Mouse (Mus musculus): ENCODE data around the gene Nkiras2. TPM values are rescaled to one million over a fixed set of nuclear protein-coding genes. Genes with fewer than 3 reads are reported as not detected.
"Not testable (repeated sequence)": the region's sequence is repeated elsewhere in the genome, so short reads cannot be mapped to it uniquely, and the experiment has no call there.

Gene Nkiras2
- polyA plus RNA-seq, 1 experiment from 2014 or later: 111 TPM

DNA sequence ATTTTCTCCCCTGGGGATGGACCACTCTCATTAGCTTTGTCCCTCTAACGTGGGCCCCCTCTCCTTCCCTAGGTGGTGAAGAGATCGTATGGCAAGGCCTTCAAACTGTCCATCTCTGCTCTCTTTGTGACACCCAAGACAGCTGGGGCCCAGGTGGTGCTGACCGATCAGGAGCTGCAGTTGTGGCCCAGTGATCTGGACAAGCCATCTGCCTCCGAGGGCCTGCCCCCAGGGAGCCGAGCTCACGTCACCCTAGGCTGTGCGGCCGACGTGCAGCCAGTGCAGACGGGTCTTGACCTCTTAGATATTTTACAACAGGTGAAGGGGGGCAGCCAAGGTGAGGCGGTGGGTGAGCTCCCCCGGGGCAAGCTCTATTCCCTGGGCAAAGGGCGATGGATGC, 38.8 kb upstream of the Nkiras2 start:
- H3K9me3 ChIP-seq: no peaks in the 10 kb centered on the region
- H3K4me2 ChIP-seq: no peak overlapping the region
- H3K27me3 ChIP-seq (replicated peaks): no peaks in the 10 kb centered on the region
- H3K27ac ChIP-seq: no peak overlapping the region
- no peak overlapping the region for H3K4me3 ChIP-seq
- no peak for ATAC-seq (replicated peaks)
- no peak overlapping the region for H3K9ac ChIP-seq
- 92% methylated on average over 13 of the region's 13 CpGs for WGBS
- peaks cover 10% of the 10 kb centered on the region for H3K4me1 ChIP-seq
- peaks cover 51% of the 10 kb centered on the region for H3K36me3 ChIP-seq (replicated peaks)

DNA sequence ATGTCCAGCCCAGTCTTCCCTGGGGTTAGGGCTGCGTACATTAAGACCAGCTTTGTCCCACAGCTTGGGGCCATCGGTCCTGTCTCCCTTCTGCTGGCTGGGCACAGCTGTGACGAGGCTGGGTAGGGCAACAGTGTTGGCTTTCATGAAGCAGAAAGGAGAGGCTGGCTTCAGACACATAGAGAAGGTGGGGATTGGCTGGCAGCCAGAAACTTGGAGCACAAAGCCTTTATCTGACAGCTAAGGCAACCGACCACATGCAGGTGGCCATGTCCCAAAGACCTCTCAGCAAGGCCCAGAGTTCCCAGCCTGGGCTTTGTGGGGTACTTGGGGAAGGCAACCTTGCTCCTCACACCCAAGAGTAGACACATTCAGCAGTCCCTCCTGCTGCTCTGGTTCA, 37.3 kb upstream of the Nkiras2 start:
- Histone ChIP-seq H3K27ac (no peak overlapping the region), H3K4me1 (no peaks in the 10 kb centered on the region), H3K27me3 (replicated peaks) (no peaks in the 10 kb centered on the region), H3K36me3 (replicated peaks) (peaks cover 66% of the 10 kb centered on the region), H3K4me3 (no peak overlapping the region), H3K9ac (no peak overlapping the region), H3K4me2 (no peak overlapping the region), H3K9me3 (no peaks in the 10 kb centered on the region)
- no peak for ATAC-seq (replicated peaks)
- WGBS: 63% methylated on average over 4 of the region's 4 CpGs

DNA sequence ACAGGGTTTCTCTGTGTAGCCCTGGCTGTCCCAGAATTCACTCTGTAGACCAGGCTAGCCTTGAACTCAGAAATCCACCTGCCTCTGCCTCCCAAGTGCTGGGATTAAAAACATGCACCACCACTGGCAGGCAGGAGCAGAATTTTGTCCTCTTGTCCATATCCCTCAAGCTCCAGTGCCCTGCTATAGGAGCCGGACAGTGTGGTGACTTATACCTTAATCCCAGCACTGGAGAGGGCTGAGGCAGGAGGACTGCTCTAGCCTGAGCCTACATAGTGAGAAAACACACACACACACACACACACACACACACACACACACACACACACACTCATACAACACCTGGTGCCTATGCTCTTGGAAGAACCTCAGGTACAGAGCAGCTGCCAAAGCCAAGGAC, 36.6 kb upstream of the Nkiras2 start:
- not testable (repeated sequence) for H3K4me1 ChIP-seq; H3K9me3 ChIP-seq; H3K27ac ChIP-seq; H3K27me3 ChIP-seq (replicated peaks); H3K4me3 ChIP-seq; ATAC-seq (replicated peaks); H3K9ac ChIP-seq; H3K4me2 ChIP-seq
- WGBS: 89% methylated on average over 1 of the region's 1 CpGs
- peaks cover 70% of the 10 kb centered on the region for H3K36me3 ChIP-seq (replicated peaks)

DNA sequence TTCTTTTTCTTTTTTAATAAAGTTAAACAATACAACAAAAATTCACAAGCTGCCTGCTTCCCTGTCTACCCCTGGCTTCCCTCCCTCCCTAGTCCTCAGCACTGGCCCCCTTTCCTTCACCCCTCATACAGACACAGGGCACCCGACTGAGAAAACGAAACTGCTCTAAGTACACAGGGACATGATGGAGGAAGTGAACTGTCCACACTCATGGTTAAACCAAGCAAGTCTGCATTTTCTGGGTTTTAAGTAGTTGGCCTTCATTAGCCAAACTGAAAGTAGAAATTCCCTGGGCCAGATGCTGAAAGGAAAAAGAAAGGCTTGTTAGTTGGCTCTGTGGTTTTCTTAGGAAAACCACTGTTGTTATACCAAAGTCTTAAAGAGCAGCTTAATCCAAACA, 36.2 kb upstream of the Nkiras2 start:
- no peak overlapping the region for H3K4me3 ChIP-seq
- H3K27me3 ChIP-seq (replicated peaks): no peaks in the 10 kb centered on the region
- no peak overlapping the region for H3K4me2 ChIP-seq
- H3K9me3 ChIP-seq: no peaks in the 10 kb centered on the region
- WGBS: 90% methylated on average over 2 of the region's 2 CpGs
- H3K4me1 ChIP-seq: no peaks in the 10 kb centered on the region
- peaks cover 70% of the 10 kb centered on the region for H3K36me3 ChIP-seq (replicated peaks)
- H3K9ac ChIP-seq: no peak overlapping the region
- H3K27ac ChIP-seq: no peak overlapping the region
- ATAC-seq (replicated peaks): no peak

- Histone ChIP-seq H3K27ac (no peak overlapping the region), H3K36me3 (replicated peaks) (peaks cover 76% of the 10 kb centered on the region), H3K9ac (no peak overlapping the region), H3K9me3 (no peaks in the 10 kb centered on the region), H3K4me2 (no peak overlapping the region), H3K4me3 (no peak overlapping the region), H3K27me3 (replicated peaks) (no peaks in the 10 kb centered on the region), H3K4me1 (no peaks in the 10 kb centered on the region)
- WGBS: 85% methylated on average over 7 of the region's 7 CpGs
- ATAC-seq (replicated peaks): no peak
Measured at GRCm38 (mm10) chr11:100584561-100584961, 34.5 kb upstream of the Nkiras2 start.

- no peak overlapping the region for H3K27ac ChIP-seq
- no peak overlapping the region for H3K4me2 ChIP-seq
- H3K9me3 ChIP-seq: no peaks in the 10 kb centered on the region
- 97% methylated on average over 3 of the region's 3 CpGs for WGBS
- H3K9ac ChIP-seq: no peak overlapping the region
- H3K36me3 ChIP-seq (replicated peaks): peaks cover 82% of the 10 kb centered on the region
- H3K4me3 ChIP-seq: no peak overlapping the region
- no peak for ATAC-seq (replicated peaks)
- H3K4me1 ChIP-seq: no peaks in the 10 kb centered on the region
- H3K27me3 ChIP-seq (replicated peaks): no peaks in the 10 kb centered on the region
Measured at GRCm38 (mm10) chr11:100585148-100585547, 33.9 kb upstream of the Nkiras2 start.

DNA sequence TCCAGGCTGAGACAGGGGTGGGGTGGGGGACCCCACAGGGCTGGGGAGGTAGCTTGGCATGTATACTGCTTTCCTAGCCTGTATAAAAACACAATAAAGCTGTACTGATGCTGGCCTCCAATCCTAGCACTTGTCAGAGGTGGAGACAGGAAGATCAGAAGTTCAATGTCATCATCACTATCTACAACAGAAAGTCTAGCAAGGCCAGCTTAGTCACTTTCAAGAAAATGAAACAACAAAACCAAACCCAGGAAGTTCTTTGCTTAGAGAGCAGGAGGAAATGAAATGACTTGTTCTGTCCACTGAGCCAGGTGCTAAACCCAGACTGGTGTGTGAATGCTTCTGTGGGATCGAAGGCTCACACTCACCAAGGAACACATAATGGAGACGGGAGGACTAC, 30.6 kb upstream of the Nkiras2 start:
- no peaks in the 10 kb centered on the region for H3K27me3 ChIP-seq (replicated peaks)
- H3K9me3 ChIP-seq: no peaks in the 10 kb centered on the region
- no peak for ATAC-seq (replicated peaks)
- H3K27ac ChIP-seq: no peak overlapping the region
- H3K4me2 ChIP-seq: no peak overlapping the region
- no peaks in the 10 kb centered on the region for H3K4me1 ChIP-seq
- WGBS: 98% methylated on average over 2 of the region's 2 CpGs
- no peak overlapping the region for H3K9ac ChIP-seq
- no peak overlapping the region for H3K4me3 ChIP-seq
- peaks cover 80% of the 10 kb centered on the region for H3K36me3 ChIP-seq (replicated peaks)

- WGBS: 88% methylated on average over 11 of the region's 11 CpGs
- H3K27me3 ChIP-seq (replicated peaks): no peaks in the 10 kb centered on the region
- no peaks in the 10 kb centered on the region for H3K9me3 ChIP-seq
- H3K4me3 ChIP-seq: no peak overlapping the region
- no peak overlapping the region for H3K9ac ChIP-seq
- H3K27ac ChIP-seq: no peak overlapping the region
- no peak for ATAC-seq (replicated peaks)
- H3K36me3 ChIP-seq (replicated peaks): peaks cover 56% of the 10 kb centered on the region
- H3K4me2 ChIP-seq: no peak overlapping the region
- no peaks in the 10 kb centered on the region for H3K4me1 ChIP-seq
Measured at GRCm38 (mm10) chr11:100592346-100593046, 26.5 kb upstream of the Nkiras2 start.

GRCm38 (mm10) chr11:100594608-100595007, 24.4 kb upstream of the Nkiras2 start:
- Histone ChIP-seq H3K27ac (no peak overlapping the region), H3K9ac (no peak overlapping the region), H3K4me2 (no peak overlapping the region), H3K4me3 (no peak overlapping the region), H3K36me3 (replicated peaks) (peaks cover 68% of the 10 kb centered on the region), H3K27me3 (replicated peaks) (no peaks in the 10 kb centered on the region), H3K4me1 (no peaks in the 10 kb centered on the region), H3K9me3 (no peaks in the 10 kb centered on the region)
- no peak for ATAC-seq (replicated peaks)
- WGBS: 94% methylated on average over 7 of the region's 7 CpGs

GRCm38 (mm10) chr11:100595533-100595932, 23.5 kb upstream of the Nkiras2 start:
- Histone ChIP-seq H3K4me2 (no peak overlapping the region), H3K36me3 (replicated peaks) (peaks cover 60% of the 10 kb centered on the region), H3K27me3 (replicated peaks) (no peaks in the 10 kb centered on the region), H3K4me3 (no peak overlapping the region), H3K4me1 (no peaks in the 10 kb centered on the region), H3K27ac (no peak overlapping the region), H3K9ac (no peak overlapping the region), H3K9me3 (no peaks in the 10 kb centered on the region)
- no peak for ATAC-seq (replicated peaks)
- WGBS: 79% methylated on average over 4 of the region's 4 CpGs

DNA sequence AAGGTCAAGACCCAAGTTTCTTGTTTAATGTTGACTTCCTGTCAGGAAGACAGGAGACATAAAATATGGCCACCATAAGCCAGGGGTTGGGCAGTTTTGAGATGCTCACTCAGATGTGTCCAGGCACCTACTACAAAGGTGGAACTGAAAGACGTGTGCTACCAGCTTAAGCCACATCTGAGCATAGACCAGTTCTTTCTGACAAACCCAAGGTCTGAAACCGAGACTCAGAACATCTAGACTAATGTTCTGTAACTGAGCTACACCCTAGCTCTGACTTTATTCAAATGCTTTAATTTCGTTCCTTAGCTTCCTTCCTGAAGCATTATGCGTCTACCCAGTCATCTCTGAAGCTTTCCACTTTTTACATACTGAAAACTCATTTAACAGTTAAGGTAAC, 21.0 kb upstream of the Nkiras2 start:
- Histone ChIP-seq H3K9me3 (no peaks in the 10 kb centered on the region), H3K4me3 (no peak overlapping the region), H3K4me1 (no peaks in the 10 kb centered on the region), H3K36me3 (replicated peaks) (peaks cover 37% of the 10 kb centered on the region), H3K27ac (no peak overlapping the region), H3K27me3 (replicated peaks) (no peaks in the 10 kb centered on the region), H3K9ac (no peak overlapping the region), H3K4me2 (no peak overlapping the region)
- ATAC-seq (replicated peaks): no peak
- 89% methylated on average over 4 of the region's 4 CpGs for WGBS

- ATAC-seq (replicated peaks): no peak
- H3K4me2 ChIP-seq: no peak overlapping the region
- H3K4me3 ChIP-seq: no peak overlapping the region
- H3K27ac ChIP-seq: no peak overlapping the region
- no peaks in the 10 kb centered on the region for H3K9me3 ChIP-seq
- no peaks in the 10 kb centered on the region for H3K27me3 ChIP-seq (replicated peaks)
- WGBS: 96% methylated on average over 3 of the region's 3 CpGs
- no peak overlapping the region for H3K9ac ChIP-seq
- peaks cover 8% of the 10 kb centered on the region for H3K4me1 ChIP-seq
- peaks cover 29% of the 10 kb centered on the region for H3K36me3 ChIP-seq (replicated peaks)
Measured at GRCm38 (mm10) chr11:100601372-100601771, 17.7 kb upstream of the Nkiras2 start.

DNA sequence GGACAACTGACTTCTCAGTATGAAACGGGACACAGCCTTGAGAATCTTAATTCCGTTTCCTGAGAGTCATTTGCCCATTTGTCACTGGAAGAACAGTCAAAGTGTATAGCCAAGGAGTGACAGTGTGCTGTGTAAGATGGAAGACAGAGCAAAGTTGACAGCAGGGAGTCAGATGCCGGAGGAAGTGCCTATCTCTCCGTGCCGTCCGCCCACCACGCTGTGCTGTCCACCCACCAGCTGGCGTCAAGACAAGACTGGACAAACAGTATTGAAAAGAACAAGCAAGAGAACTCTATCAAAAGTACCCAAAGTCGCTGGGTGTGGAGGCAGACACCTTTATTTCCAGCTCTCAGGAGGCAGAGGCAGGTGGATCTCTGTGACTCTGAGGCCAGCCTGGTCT, 15.9 kb upstream of the Nkiras2 start:
- Histone ChIP-seq H3K9ac (no peak overlapping the region), H3K9me3 (no peaks in the 10 kb centered on the region), H3K27ac (no peak overlapping the region), H3K36me3 (replicated peaks) (peaks cover 14% of the 10 kb centered on the region), H3K27me3 (replicated peaks) (no peaks in the 10 kb centered on the region), H3K4me1 (peaks cover 8% of the 10 kb centered on the region), H3K4me3 (no peak overlapping the region), H3K4me2 (no peak overlapping the region)
- ATAC-seq (replicated peaks): no peak
- WGBS: 92% methylated on average over 9 of the region's 9 CpGs
